Mouse (Mus musculus) adrenal gland, postnatal 4 days (tissue): ENCODE results near the gene Olfr374. TPM values are rescaled to one million over a fixed set of nuclear protein-coding genes. Genes with fewer than 3 reads are reported as not detected.

Experiments
- total RNA-seq, 2 experiments: library from RNA; stranded (reverse); gene quantifications; 2 replicates each; pipeline ENCODE4 v1.2.3; 2021

Gene Olfr374
- total RNA-seq, 2 experiments from 2014 or later: not detected

Other genes starting within 250 kb of the Olfr374 start
- 10 to 100 TPM; 11.6 to 14.6 TPM for gene Zfp709, start 225.0 kb upstream of the Olfr374 start, total RNA-seq
- gene Zfp882, start 198.4 kb upstream of the Olfr374 start, total RNA-seq: 1 to 10 TPM; 7.7 to 9.6 TPM
- 10 to 100 TPM; 32.4 to 37.2 TPM for gene Zfp617, start 198.4 kb upstream of the Olfr374 start, total RNA-seq
- 10 to 100 TPM; 32.9 to 33.4 TPM for gene Zfp961, start 156.0 kb upstream of the Olfr374 start, total RNA-seq
- gene Cyp4f18, start 97.4 kb upstream of the Olfr374 start, total RNA-seq: 1 to 10 TPM; 1.5 to 1.7 TPM
- gene Olfr372, start 65.8 kb upstream of the Olfr374 start, total RNA-seq: not detected
- gene Olfr373, start 23.9 kb upstream of the Olfr374 start, total RNA-seq: under 1 TPM in 1 of 2 experiments, not detected in 1; 0.08 TPM
- 100 to 1,000 TPM; 232 to 267 TPM for gene Tpm4, start 27.9 kb downstream of the Olfr374 start, total RNA-seq
- gene Rab8a, start 54.2 kb downstream of the Olfr374 start, total RNA-seq: 10 to 100 TPM; 64.1 to 67.7 TPM
- gene Hsh2d, start 82.6 kb downstream of the Olfr374 start, total RNA-seq: not detected
- gene Cib3, start 105.8 kb downstream of the Olfr374 start, total RNA-seq: not detected
- not detected for gene Gm11034, start 106.6 kb downstream of the Olfr374 start, total RNA-seq
- 10 to 100 TPM; 67.3 to 72.7 TPM for gene Fam32a, start 112.7 kb downstream of the Olfr374 start, total RNA-seq
- gene Ap1m1, start 133.0 kb downstream of the Olfr374 start, total RNA-seq: 10 to 100 TPM; 75.7 to 81.1 TPM
- 10 to 100 TPM; 30.9 to 31.2 TPM for gene Gm10282, start 198.2 kb downstream of the Olfr374 start, total RNA-seq
- 10 to 100 TPM; 40.6 to 41.4 TPM for gene Klf2, start 212.0 kb downstream of the Olfr374 start, total RNA-seq